Comparison of ENCODE assay signal across 8 mouse cellular contexts in the genomic region with DNA sequence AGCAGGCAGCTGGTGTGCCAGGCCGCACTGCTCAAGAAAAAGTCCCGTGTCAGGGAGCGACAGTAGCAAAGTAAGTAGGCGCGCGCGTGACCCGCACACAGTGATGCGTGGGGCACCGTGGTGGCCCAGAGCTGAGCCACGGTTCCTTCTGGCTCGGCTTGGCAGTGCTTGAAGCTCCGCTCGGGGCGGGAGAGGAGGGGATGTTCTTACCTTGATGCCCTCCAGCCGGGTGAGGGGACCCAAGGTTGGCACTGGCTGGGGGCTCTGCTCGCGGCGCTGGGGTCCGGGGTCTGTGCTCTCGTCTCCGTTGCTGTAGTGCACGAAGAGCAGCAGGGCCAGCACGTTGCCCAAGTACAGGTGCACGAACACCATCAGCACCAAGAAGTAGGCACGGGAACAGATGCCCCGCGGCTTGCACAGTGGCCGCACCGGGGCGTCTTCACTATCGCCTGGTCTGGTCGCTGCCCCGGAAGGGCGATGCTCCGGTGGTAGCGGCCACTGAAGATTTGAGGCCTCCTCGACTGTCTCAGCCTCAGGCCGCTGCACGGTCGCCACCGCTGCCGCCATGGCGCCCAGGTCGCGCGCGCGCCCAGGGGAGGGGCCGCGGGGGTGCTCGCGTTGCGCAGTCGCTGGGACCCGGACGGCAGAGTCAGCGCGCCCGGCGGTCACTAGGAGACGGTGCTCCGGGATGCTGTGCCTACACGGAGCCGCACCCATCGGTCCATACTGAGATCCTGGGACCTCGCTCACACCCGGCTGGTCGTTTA. TPM values are rescaled to one million over a fixed set of nuclear protein-coding genes. Genes with fewer than 3 reads are reported as not detected.
DNase-seq lines count a peak whose midpoint lies in the region; ATAC-seq and TF ChIP-seq lines count a peak whose summit lies in the region.

Gene P4htm (minus strand): TSS at position 670 of the 767 bp plus-strand sequence.

- ATAC-seq in forebrain, postnatal 0 days = peak; percentile 94

- no peaks in the 10 kb centered on the region for H3K9me3 ChIP-seq in ES-E14 (ENCODE audit: control insufficient read depth, insufficient read depth, low read depth, low read length)
- no peaks in the 10 kb centered on the region for H3K9me3 ChIP-seq in forebrain, postnatal 0 days (ENCODE audit: low read length)

- peak within 1 kb of the TSS; percentile 69 for H3K9ac ChIP-seq in ES-E14 (ENCODE audit: insufficient read depth, low read depth, low read length, poor library complexity, severe bottlenecking)
- peak within 1 kb of the TSS; percentile 83 for H3K9ac ChIP-seq in forebrain, postnatal 0 days

- TF ChIP-seq CTCF in forebrain, postnatal 0 days (IDR thresholded peaks at IDR 0.05; ENCODE audit: low read depth) = peak; percentile 48

- H3K27me3 ChIP-seq in forebrain, postnatal 0 days (ENCODE audit: insufficient read depth, low read length) = no peaks in the 10 kb centered on the region

- in situ Hi-C loops in ES-E14 (cut with MboI; ENCODE audit: low sequenced_read_pairs in 2 of 2, unreplicated experiment in 2 of 2) = no loop called here

- DNase-seq in ES-E14 (ENCODE audit: low read depth, low spot score) = no peak
- peak; percentile 81 for DNase-seq in cerebellum, adult 11-12 months
- peak; percentile 81 for DNase-seq in forebrain, postnatal 0 days
- peak; percentile 79 for DNase-seq in heart, postnatal 4 days
- DNase-seq in layer of hippocampus, postnatal 14 days (ENCODE audit: low spot score in 2 of 2) = peak; percentile 74
- DNase-seq in lung, postnatal 14 days = peak; percentile 66
- peak; percentile 39 for DNase-seq in ovary, postnatal 14 days (ENCODE audit: low spot score)
- peak; percentile 55 to 62 for DNase-seq in thymus, postnatal 36 days

- peaks cover 2 to 7% of the 10 kb centered on the region in 2 experiments; a peak in 1 of 4 replicates for H3K4me1 ChIP-seq in ES-E14 (ENCODE audit: control insufficient read depth in 2 of 2, insufficient read depth in 2 of 2, low read length in 2 of 2, poor library complexity in 1 of 2)
- H3K4me1 ChIP-seq in forebrain, postnatal 0 days (ENCODE audit: insufficient read depth) = no peaks in the 10 kb centered on the region; the same call in 1 of the 2 replicates

- no peak within 1 kb of the TSS for H3K27ac ChIP-seq in ES-E14 (ENCODE audit: insufficient read depth, low read depth, low read length, poor library complexity, severe bottlenecking)
- peak within 1 kb of the TSS; percentile 79 for H3K27ac ChIP-seq in forebrain, postnatal 0 days (ENCODE audit: low read depth, low read length)

- peak within 1 kb of the TSS; percentile 93 for H3K4me2 ChIP-seq in forebrain, postnatal 0 days (ENCODE audit: low read depth)

- peak within 1 kb of the TSS; percentile 74 to 84 for H3K4me3 ChIP-seq in ES-E14 (ENCODE audit: insufficient read depth in 1 of 2, low read depth in 1 of 2, low read length in 2 of 2, poor library complexity in 1 of 2, severe bottlenecking in 1 of 2)
- peak within 1 kb of the TSS; percentile 73 for H3K4me3 ChIP-seq in forebrain, postnatal 0 days (ENCODE audit: low read depth, low read length)

- WGBS in forebrain, postnatal 0 days = 2% methylated on average over 66 of the region's 69 CpGs

- H3K36me3 ChIP-seq in ES-E14 (ENCODE audit: control insufficient read depth, insufficient read depth, low read length, poor library complexity, severe bottlenecking) = no peaks in the 10 kb centered on the region
- H3K36me3 ChIP-seq in forebrain, postnatal 0 days (ENCODE audit: insufficient read depth) = peaks cover 9% of the 10 kb centered on the region; the same call in 1 of the 2 replicates

TF ChIP-seq in ES-E14, 5 proteins besides CTCF, POLR2A, EP300 and RAD21:
- no peak for TF ChIP-seq ZNF384 (IDR thresholded peaks at IDR 0.05; ENCODE audit: low read depth, low read length)
- no peak for TF ChIP-seq CHD2 (IDR thresholded peaks at IDR 0.05; ENCODE audit: low read depth, low read length)
- no peak for TF ChIP-seq ZC3H11A (IDR thresholded peaks at IDR 0.05; ENCODE audit: borderline replicate concordance, low read depth, low read length)
- TF ChIP-seq MAFK (IDR thresholded peaks at IDR 0.05; ENCODE audit: insufficient read depth, low read depth, low read length) = no peak
- no peak for TF ChIP-seq HCFC1 (IDR thresholded peaks at IDR 0.05; ENCODE audit: borderline replicate concordance, insufficient read depth, low read length)

RNA-seq across cellular contexts. Expression of gene P4htm, which starts in this region (rescaled TPM):
- 13.7 and 18.1 TPM in 2 replicates for total RNA-seq in ES-E14 (2012; rRNA removed)
- 29.2 and 39.3 TPM in 2 replicates for total RNA-seq in forebrain, postnatal 0 days (2014; rRNA removed)
- 35.4 and 39.9 TPM in 2 replicates for polyA plus RNA-seq in forebrain, postnatal 0 days (2015; fragmentation: Nextera tagmentation; extraction: Ambion mirVana)
- 10 to 100 TPM; 13.2 to 13.4 TPM for total RNA-seq in heart, postnatal 4 days (2021)
- 10 to 100 TPM; 64.2 to 64.5 TPM for total RNA-seq in layer of hippocampus, postnatal 14 days (2021)
